Mouse (Mus musculus): ENCODE measurements around the gene Tbx21. TPM values are rescaled to one million over a fixed set of nuclear protein-coding genes. Genes with fewer than 3 reads are reported as not detected.

Gene Tbx21
- polyA plus RNA-seq, 1 experiment from 2014 or later: 0.14 TPM

- Histone ChIP-seq H3K9ac (ENCODE audit: low read length) (peak overlapping the region; percentile 55), H3K36me3 (ENCODE audit: control insufficient read depth, insufficient read depth, low read length) (no peaks in the 10 kb centered on the region), H3K9me3 (ENCODE audit: control insufficient read depth, low read length) (no peaks in the 10 kb centered on the region), H3K27ac (ENCODE audit: low read depth, low read length) (no peak overlapping the region), H3K27me3 (ENCODE audit: control insufficient read depth, insufficient read depth, low read length) (peaks cover 5% of the 10 kb centered on the region), H3K4me1 (ENCODE audit: control insufficient read depth, insufficient read depth, low read length) (peaks cover 6% of the 10 kb centered on the region; the same call in 1 of the 2 replicates), H3K4me2 (peak overlapping the region; percentile 62), H3K4me3 (ENCODE audit: low read depth, low read length) (peak overlapping the region; percentile 36)
- ATAC-seq (ENCODE audit: low FRiP score) (peak; percentile 54), DNase-seq (ENCODE audit: low spot score, missing footprints) (peak; percentile 89)
- WGBS: 4% methylated on average over 32 of the region's 32 CpGs
Measured at GRCm38 (mm10) chr11:97126645-97127468, 11.7 kb upstream of the Tbx21 start.

- H3K9ac ChIP-seq (ENCODE audit: low read length): no peak overlapping the region
- DNase-seq (ENCODE audit: low spot score, missing footprints) (no peak), ATAC-seq (ENCODE audit: low FRiP score) (no peak)
- H3K4me2 ChIP-seq: no peak overlapping the region
- no peak overlapping the region for H3K4me3 ChIP-seq (ENCODE audit: low read depth, low read length)
- H3K27me3 ChIP-seq (ENCODE audit: control insufficient read depth, insufficient read depth, low read length): peaks cover 5% of the 10 kb centered on the region
- no peaks in the 10 kb centered on the region for H3K9me3 ChIP-seq (ENCODE audit: control insufficient read depth, low read length)
- WGBS: 62% methylated on average over 10 of the region's 10 CpGs
- no peaks in the 10 kb centered on the region for H3K36me3 ChIP-seq (ENCODE audit: control insufficient read depth, insufficient read depth, low read length)
- no peak overlapping the region for H3K27ac ChIP-seq (ENCODE audit: low read depth, low read length)
- H3K4me1 ChIP-seq (ENCODE audit: control insufficient read depth, insufficient read depth, low read length): peaks cover 6% of the 10 kb centered on the region; the same call in 1 of the 2 replicates
Measured at GRCm38 (mm10) chr11:97124266-97125036, 9.3 kb upstream of the Tbx21 start.

- Histone ChIP-seq H3K27ac (ENCODE audit: low read depth, low read length) (no peak overlapping the region), H3K27me3 (ENCODE audit: control insufficient read depth, insufficient read depth, low read length) (peaks cover 5% of the 10 kb centered on the region), H3K4me2 (no peak overlapping the region), H3K9ac (ENCODE audit: low read length) (no peak overlapping the region), H3K4me1 (ENCODE audit: control insufficient read depth, insufficient read depth, low read length) (peaks cover 6% of the 10 kb centered on the region; the same call in 1 of the 2 replicates), H3K4me3 (ENCODE audit: low read depth, low read length) (no peak overlapping the region), H3K36me3 (ENCODE audit: control insufficient read depth, insufficient read depth, low read length) (no peaks in the 10 kb centered on the region), H3K9me3 (ENCODE audit: control insufficient read depth, low read length) (no peaks in the 10 kb centered on the region)
- WGBS: 30% methylated on average over 11 of the region's 11 CpGs
- no peak for ATAC-seq (ENCODE audit: low FRiP score)
- no peak for DNase-seq (ENCODE audit: low spot score, missing footprints)
Measured at GRCm38 (mm10) chr11:97123282-97123890, 8.3 kb upstream of the Tbx21 start.

GRCm38 (mm10) chr11:97120641-97121040, 5.5 kb upstream of the Tbx21 start:
- 60% methylated on average over 3 of the region's 3 CpGs for WGBS
- no peaks in the 10 kb centered on the region for H3K9me3 ChIP-seq (ENCODE audit: control insufficient read depth, low read length)
- no peak overlapping the region for H3K4me3 ChIP-seq (ENCODE audit: low read depth, low read length)
- no peak overlapping the region for H3K27ac ChIP-seq (ENCODE audit: low read depth, low read length)
- H3K27me3 ChIP-seq (ENCODE audit: control insufficient read depth, insufficient read depth, low read length): peaks cover 8% of the 10 kb centered on the region
- H3K4me1 ChIP-seq (ENCODE audit: control insufficient read depth, insufficient read depth, low read length): peaks cover 3% of the 10 kb centered on the region; the same call in 1 of the 2 replicates
- H3K36me3 ChIP-seq (ENCODE audit: control insufficient read depth, insufficient read depth, low read length): no peaks in the 10 kb centered on the region
- ATAC-seq (ENCODE audit: low FRiP score): no peak
- no peak overlapping the region for H3K9ac ChIP-seq (ENCODE audit: low read length)
- H3K4me2 ChIP-seq: no peak overlapping the region
- no peak for DNase-seq (ENCODE audit: low spot score, missing footprints)

GRCm38 (mm10) chr11:97120221-97120620, 5.1 kb upstream of the Tbx21 start:
- H3K4me3 ChIP-seq (ENCODE audit: low read depth, low read length): no peak overlapping the region
- no peak for DNase-seq (ENCODE audit: low spot score, missing footprints)
- ATAC-seq (ENCODE audit: low FRiP score): no peak
- no peaks in the 10 kb centered on the region for H3K9me3 ChIP-seq (ENCODE audit: control insufficient read depth, low read length)
- peaks cover 12% of the 10 kb centered on the region for H3K27me3 ChIP-seq (ENCODE audit: control insufficient read depth, insufficient read depth, low read length)
- no peaks in the 10 kb centered on the region for H3K36me3 ChIP-seq (ENCODE audit: control insufficient read depth, insufficient read depth, low read length)
- H3K4me1 ChIP-seq (ENCODE audit: control insufficient read depth, insufficient read depth, low read length): peaks cover 5% of the 10 kb centered on the region
- H3K27ac ChIP-seq (ENCODE audit: low read depth, low read length): no peak overlapping the region
- WGBS: 52% methylated on average over 10 of the region's 10 CpGs
- no peak overlapping the region for H3K9ac ChIP-seq (ENCODE audit: low read length)
- H3K4me2 ChIP-seq: no peak overlapping the region

GRCm38 (mm10) chr11:97115797-97116196, 666 bp upstream of the Tbx21 start:
- Histone ChIP-seq H3K4me2 (no peak overlapping the region), H3K27ac (ENCODE audit: low read depth, low read length) (no peak overlapping the region), H3K4me3 (ENCODE audit: low read depth, low read length) (no peak overlapping the region), H3K9me3 (ENCODE audit: control insufficient read depth, low read length) (no peaks in the 10 kb centered on the region), H3K9ac (ENCODE audit: low read length) (no peak overlapping the region), H3K36me3 (ENCODE audit: control insufficient read depth, insufficient read depth, low read length) (no peaks in the 10 kb centered on the region), H3K27me3 (ENCODE audit: control insufficient read depth, insufficient read depth, low read length) (peaks cover 38% of the 10 kb centered on the region), H3K4me1 (ENCODE audit: control insufficient read depth, insufficient read depth, low read length) (peaks cover 14% of the 10 kb centered on the region)
- 9% methylated on average over 11 of the region's 11 CpGs for WGBS
- ATAC-seq (ENCODE audit: low FRiP score): no peak
- no peak for DNase-seq (ENCODE audit: low spot score, missing footprints)

GRCm38 (mm10) chr11:97112519-97113125, 2.5 kb downstream of the Tbx21 start:
- no peak overlapping the region for H3K4me3 ChIP-seq (ENCODE audit: low read depth, low read length)
- H3K4me2 ChIP-seq: no peak overlapping the region
- no peaks in the 10 kb centered on the region for H3K9me3 ChIP-seq (ENCODE audit: control insufficient read depth, low read length)
- no peak overlapping the region for H3K27ac ChIP-seq (ENCODE audit: low read depth, low read length)
- no peak overlapping the region for H3K9ac ChIP-seq (ENCODE audit: low read length)
- H3K27me3 ChIP-seq (ENCODE audit: control insufficient read depth, insufficient read depth, low read length): peaks cover 38% of the 10 kb centered on the region
- H3K36me3 ChIP-seq (ENCODE audit: control insufficient read depth, insufficient read depth, low read length): no peaks in the 10 kb centered on the region
- DNase-seq (ENCODE audit: low spot score, missing footprints): no peak
- WGBS: 78% methylated on average over 9 of the region's 9 CpGs
- H3K4me1 ChIP-seq (ENCODE audit: control insufficient read depth, insufficient read depth, low read length): peaks cover 14% of the 10 kb centered on the region
- ATAC-seq (ENCODE audit: low FRiP score): no peak

- no peak overlapping the region for H3K4me3 ChIP-seq (ENCODE audit: low read depth, low read length)
- ATAC-seq (ENCODE audit: low FRiP score) (no peak), DNase-seq (ENCODE audit: low spot score, missing footprints) (no peak)
Measured at GRCm38 (mm10) chr11:97108976-97109375, 6.2 kb downstream of the Tbx21 start.

More at GRCm38 (mm10) chr11:97108976-97109375, 6.2 kb downstream of the Tbx21 start:
- Histone ChIP-seq H3K36me3 (ENCODE audit: control insufficient read depth, insufficient read depth, low read length) (no peaks in the 10 kb centered on the region), H3K27ac (ENCODE audit: low read depth, low read length) (no peak overlapping the region), H3K4me2 (no peak overlapping the region), H3K4me1 (ENCODE audit: control insufficient read depth, insufficient read depth, low read length) (no peaks in the 10 kb centered on the region; the same call in 1 of the 2 replicates), H3K27me3 (ENCODE audit: control insufficient read depth, insufficient read depth, low read length) (peaks cover 13% of the 10 kb centered on the region), H3K9ac (ENCODE audit: low read length) (no peak overlapping the region), H3K9me3 (ENCODE audit: control insufficient read depth, low read length) (no peaks in the 10 kb centered on the region)
- WGBS: 86% methylated on average over 16 of the region's 16 CpGs
